Mouse (Mus musculus): ENCODE data around the gene Sgpp1. TPM values are rescaled to one million over a fixed set of nuclear protein-coding genes. Genes with fewer than 3 reads are reported as not detected.
A peak's percentile ranks its signal among the peaks of the same experiment; 100 is the strongest.
"Not testable (repeated sequence)": the region's sequence is repeated elsewhere in the genome, so short reads cannot be mapped to it uniquely, and the experiment has no call there.

Sgpp1 gene
- total and polyA plus RNA-seq, 2 experiments from 2014 or later = 10.4 to 28.4 TPM

- H3K36me3 ChIP-seq (replicated peaks; ENCODE audit: control insufficient read depth, insufficient read depth, low read length) = no peaks in the 10 kb centered on the region
- TF ChIP-seq EP300 (IDR thresholded peaks at IDR 0.05; ENCODE audit: low read depth) (no peak), CTCF (IDR thresholded peaks at IDR 0.05; ENCODE audit: low read depth) (no peak)
- 34% methylated on average over 14 of the region's 14 CpGs for WGBS
- H3K4me3 ChIP-seq (ENCODE audit: low read depth, low read length) = peak overlapping the region; percentile 35
- peak overlapping the region; percentile 69 for H3K4me2 ChIP-seq (ENCODE audit: low read depth, low read length)
- DNase-seq (ENCODE audit: low spot score) (peak; percentile 31), ATAC-seq (ENCODE audit: insufficient read depth, low read depth) (peak; percentile 39)
- peaks cover 3% of the 10 kb centered on the region; the same call in 1 of the 2 replicates for H3K9me3 ChIP-seq (replicated peaks; ENCODE audit: control insufficient read depth, low read length)
- H3K27ac ChIP-seq (ENCODE audit: low read depth) = peak overlapping the region; percentile 76
- H3K4me1 ChIP-seq (ENCODE audit: control insufficient read depth, insufficient read depth) = peaks cover 10% of the 10 kb centered on the region
- peak overlapping the region; percentile 50 for H3K9ac ChIP-seq (replicated peaks; ENCODE audit: low read depth, low read length)
- H3K27me3 ChIP-seq (ENCODE audit: control insufficient read depth, insufficient read depth, low read length) = no peaks in the 10 kb centered on the region
These were observed 33.3 kb downstream of the Sgpp1 start for GRCm38 (mm10) chr12:75702084-75702738.

GRCm38 (mm10) chr12:75701173-75702083 is 34.1 kb downstream of the Sgpp1 start:
- H3K9ac ChIP-seq (replicated peaks; ENCODE audit: low read depth, low read length) = peak overlapping the region; percentile 50
- WGBS = 35% methylated on average over 21 of the region's 21 CpGs
- H3K36me3 ChIP-seq (replicated peaks; ENCODE audit: control insufficient read depth, insufficient read depth, low read length) = no peaks in the 10 kb centered on the region
- ATAC-seq (ENCODE audit: insufficient read depth, low read depth) (peak; percentile 71), DNase-seq (ENCODE audit: low spot score) (peak; percentile 54)
- peak overlapping the region; percentile 35 for H3K4me3 ChIP-seq (ENCODE audit: low read depth, low read length)
- H3K4me1 ChIP-seq (ENCODE audit: control insufficient read depth, insufficient read depth) = peaks cover 10% of the 10 kb centered on the region
- H3K9me3 ChIP-seq (replicated peaks; ENCODE audit: control insufficient read depth, low read length) = peaks cover 3% of the 10 kb centered on the region; the same call in 1 of the 2 replicates
- H3K27me3 ChIP-seq (ENCODE audit: control insufficient read depth, insufficient read depth, low read length) = no peaks in the 10 kb centered on the region
- peak overlapping the region; percentile 76 for H3K27ac ChIP-seq (ENCODE audit: low read depth)
- H3K4me2 ChIP-seq (ENCODE audit: low read depth, low read length) = peak overlapping the region; percentile 69
- TF ChIP-seq CTCF (IDR thresholded peaks at IDR 0.05; ENCODE audit: low read depth) (no peak), EP300 (IDR thresholded peaks at IDR 0.05; ENCODE audit: low read depth) (no peak)

- Histone ChIP-seq H3K9ac (replicated peaks; ENCODE audit: low read depth, low read length) (no peak overlapping the region), H3K4me3 (ENCODE audit: low read depth, low read length) (no peak overlapping the region), H3K4me1 (ENCODE audit: control insufficient read depth, insufficient read depth) (peaks cover 10% of the 10 kb centered on the region), H3K27ac (ENCODE audit: low read depth) (no peak overlapping the region), H3K27me3 (ENCODE audit: control insufficient read depth, insufficient read depth, low read length) (no peaks in the 10 kb centered on the region), H3K9me3 (replicated peaks; ENCODE audit: control insufficient read depth, low read length) (peaks cover 3% of the 10 kb centered on the region; the same call in 1 of the 2 replicates), H3K36me3 (replicated peaks; ENCODE audit: control insufficient read depth, insufficient read depth, low read length) (no peaks in the 10 kb centered on the region), H3K4me2 (ENCODE audit: low read depth, low read length) (no peak overlapping the region)
- no peak for DNase-seq (ENCODE audit: low spot score)
- no peak for ATAC-seq (ENCODE audit: insufficient read depth, low read depth)
- TF ChIP-seq EP300 (IDR thresholded peaks at IDR 0.05; ENCODE audit: low read depth) (no peak), CTCF (IDR thresholded peaks at IDR 0.05; ENCODE audit: low read depth) (no peak)
- 90% methylated on average over 3 of the region's 3 CpGs for WGBS
These were observed 36.8 kb downstream of the Sgpp1 start for GRCm38 (mm10) chr12:75698692-75699091.

- WGBS = 94% methylated on average over 1 of the region's 1 CpGs
- H3K27ac ChIP-seq (ENCODE audit: low read depth); H3K4me1 ChIP-seq (ENCODE audit: control insufficient read depth, insufficient read depth); H3K27me3 ChIP-seq (ENCODE audit: control insufficient read depth, insufficient read depth, low read length); DNase-seq (ENCODE audit: low spot score); H3K4me3 ChIP-seq (ENCODE audit: low read depth, low read length); H3K36me3 ChIP-seq (replicated peaks; ENCODE audit: control insufficient read depth, insufficient read depth, low read length); H3K4me2 ChIP-seq (ENCODE audit: low read depth, low read length); ATAC-seq (ENCODE audit: insufficient read depth, low read depth); H3K9ac ChIP-seq (replicated peaks; ENCODE audit: low read depth, low read length); H3K9me3 ChIP-seq (replicated peaks; ENCODE audit: control insufficient read depth, low read length): not testable (repeated sequence)
These were observed 39.7 kb downstream of the Sgpp1 start for GRCm38 (mm10) chr12:75695845-75696244.

GRCm38 (mm10) chr12:75689003-75689402 is 46.5 kb downstream of the Sgpp1 start:
- no peak overlapping the region for H3K27ac ChIP-seq (ENCODE audit: low read depth)
- no peak overlapping the region for H3K4me2 ChIP-seq (ENCODE audit: low read depth, low read length)
- no peaks in the 10 kb centered on the region for H3K27me3 ChIP-seq (ENCODE audit: control insufficient read depth, insufficient read depth, low read length)
- H3K36me3 ChIP-seq (replicated peaks; ENCODE audit: control insufficient read depth, insufficient read depth, low read length) = no peaks in the 10 kb centered on the region
- TF ChIP-seq CTCF (IDR thresholded peaks at IDR 0.05; ENCODE audit: low read depth) = no peak
- no peak overlapping the region for H3K9ac ChIP-seq (replicated peaks; ENCODE audit: low read depth, low read length)
- WGBS = 65% methylated on average over 2 of the region's 2 CpGs
- no peaks in the 10 kb centered on the region for H3K4me1 ChIP-seq (ENCODE audit: control insufficient read depth, insufficient read depth)
- ATAC-seq (ENCODE audit: insufficient read depth, low read depth) (no peak), DNase-seq (ENCODE audit: low spot score) (no peak)
- no peak overlapping the region for H3K4me3 ChIP-seq (ENCODE audit: low read depth, low read length)
- no peaks in the 10 kb centered on the region for H3K9me3 ChIP-seq (replicated peaks; ENCODE audit: control insufficient read depth, low read length)

Data from heart, postnatal 0 days (tissue).